Mouse (Mus musculus) inflammation-experienced regulatory T-cells, adult 6 months (primary cell): ENCODE data around the gene Ush1c. TPM values are rescaled to one million over a fixed set of nuclear protein-coding genes. Genes with fewer than 3 reads are reported as not detected.
"Not testable (repeated sequence)": the region's sequence is repeated elsewhere in the genome, so short reads cannot be mapped to it uniquely, and the experiment has no call there.

Experiments
- ATAC-seq: one replicate; pipeline ENCODE4 v1.8.0; 2017
- polyA plus RNA-seq, 3 experiments: library from polyadenylated mRNA; unstranded; fragments of 100-300 nt; shearing (Covaris generic); gene quantifications; one replicate each; pipeline ENCODE4 v1.2.1; 2017

Gene Ush1c
- polyA plus RNA-seq, 3 experiments from 2014 or later, result not detected

GRCm38 (mm10) chr7:46204046-46204471, 34.2 kb downstream of the Ush1c start:
- no peak for ATAC-seq

GRCm38 (mm10) chr7:46201649-46202048, 36.7 kb downstream of the Ush1c start:
- ATAC-seq, result no peak

DNA sequence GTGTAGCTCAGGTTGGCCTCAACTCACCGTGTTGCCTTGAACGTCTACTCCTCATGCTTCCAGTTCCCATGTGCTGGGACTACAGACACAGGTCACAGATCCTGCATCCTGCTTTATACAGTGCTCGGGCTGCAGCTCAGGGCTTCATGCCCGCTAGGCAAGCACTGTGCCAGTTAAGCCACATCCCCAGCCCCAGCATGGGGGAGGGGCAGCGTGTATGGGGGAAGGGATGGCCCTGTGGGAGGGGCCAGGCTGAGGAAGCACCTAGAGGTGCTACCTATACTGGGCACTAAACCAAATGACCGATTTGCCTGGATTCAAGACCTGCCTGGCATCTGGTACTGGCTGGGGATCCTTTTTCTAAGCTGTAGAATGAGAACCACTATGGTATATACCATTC, 38.3 kb downstream of the Ush1c start:
- no peak for ATAC-seq

- no peak for ATAC-seq
Measured at GRCm38 (mm10) chr7:46195356-46195755, 42.9 kb downstream of the Ush1c start.

- no peak for ATAC-seq
Measured at GRCm38 (mm10) chr7:46184232-46184631, 54.1 kb downstream of the Ush1c start.

GRCm38 (mm10) chr7:46181590-46181989, 56.7 kb downstream of the Ush1c start:
- no peak for ATAC-seq

DNA sequence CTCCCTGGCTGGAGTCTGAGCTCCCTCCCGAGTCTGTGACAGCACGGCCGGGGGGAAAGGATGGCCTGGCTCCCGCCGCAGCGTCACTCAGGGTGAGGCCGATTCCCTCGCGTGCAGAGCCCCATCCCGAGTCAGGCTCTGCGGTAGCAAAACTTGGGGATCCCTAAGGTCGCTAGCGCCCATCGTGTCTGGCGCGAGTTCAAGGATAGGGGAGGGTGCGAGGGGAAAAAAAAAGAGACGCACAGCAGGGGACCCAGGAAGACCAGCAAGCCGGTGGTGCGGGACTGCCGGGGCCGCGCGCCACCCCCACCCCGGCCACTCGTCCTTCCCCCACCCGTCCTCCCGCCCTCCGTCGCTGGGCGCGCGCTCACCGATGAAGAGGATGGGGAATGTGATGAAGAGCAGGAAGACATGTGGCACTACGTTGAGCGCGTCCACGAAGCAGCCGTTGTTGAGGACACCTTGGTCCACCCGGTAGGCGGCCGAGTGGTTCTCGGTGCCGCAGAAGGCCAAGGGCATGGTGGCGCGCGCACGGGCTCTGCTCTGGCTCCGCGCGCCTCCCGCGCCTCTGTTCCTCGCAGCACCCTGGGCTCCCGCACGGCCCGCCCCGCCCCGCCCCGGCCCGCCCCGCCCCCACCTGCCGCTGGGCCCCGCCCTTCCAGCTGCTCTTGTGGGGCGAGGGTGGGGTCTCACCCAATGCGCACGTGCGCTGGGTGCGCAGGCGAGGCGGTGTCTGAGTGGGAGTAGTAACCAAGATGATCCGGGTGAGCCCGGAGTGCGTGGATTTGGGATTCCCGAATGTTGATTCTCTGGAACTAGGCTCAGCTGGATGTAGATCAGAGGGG, 58.6 kb downstream of the Ush1c start, which contains the start of gene Abcc8:
Gene Abcc8, minus strand, starts transcription at position 603 of the 845 bp plus-strand sequence.
- ATAC-seq, result no peak

DNA sequence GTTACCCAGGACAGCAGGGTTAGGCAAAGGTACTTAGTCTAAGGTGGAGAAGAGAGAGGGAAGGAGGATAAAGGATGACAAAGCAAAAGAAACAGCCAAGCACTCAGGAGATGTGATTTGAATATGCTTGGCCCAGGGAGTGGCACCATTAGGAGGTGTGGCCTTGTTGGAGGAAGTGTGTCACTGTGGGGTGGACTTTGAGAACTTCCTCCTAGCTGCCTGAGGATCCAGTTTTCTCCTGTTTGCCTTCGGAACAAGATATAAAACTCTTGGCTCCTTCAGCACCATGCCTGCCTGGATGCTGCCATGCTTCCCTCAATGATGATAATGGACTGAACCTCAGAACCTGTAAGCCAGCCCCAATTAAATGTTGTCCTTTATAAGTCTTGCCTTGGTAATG, 69.3 kb downstream of the Ush1c start:
- ATAC-seq, result not testable (repeated sequence)

- no peak for ATAC-seq
Measured at GRCm38 (mm10) chr7:46168402-46168801, 69.9 kb downstream of the Ush1c start.

GRCm38 (mm10) chr7:46167901-46168300, 70.4 kb downstream of the Ush1c start:
- no peak for ATAC-seq

DNA sequence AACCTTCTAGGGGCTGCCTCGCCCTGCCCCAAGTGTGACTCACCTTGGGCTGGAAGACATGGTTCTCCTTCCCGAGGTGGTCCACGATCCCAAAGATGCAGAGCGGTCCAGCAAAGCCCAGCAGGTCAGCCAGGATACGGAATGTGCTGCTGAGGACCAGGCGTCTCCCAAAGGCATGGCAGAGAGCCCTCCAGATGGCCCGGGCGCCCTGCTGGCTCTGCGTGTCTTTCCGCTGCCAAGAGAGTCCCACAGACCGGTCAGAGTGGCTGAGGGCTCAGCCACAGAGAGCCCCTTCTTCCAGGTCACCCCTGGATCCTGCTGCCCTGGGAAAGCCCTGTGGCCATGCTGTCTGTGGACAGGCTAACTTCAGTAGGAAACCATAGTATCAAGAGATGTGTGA, 72.4 kb downstream of the Ush1c start:
- no peak for ATAC-seq

GRCm38 (mm10) chr7:46162731-46163130, 75.6 kb downstream of the Ush1c start:
- no peak for ATAC-seq

DNA sequence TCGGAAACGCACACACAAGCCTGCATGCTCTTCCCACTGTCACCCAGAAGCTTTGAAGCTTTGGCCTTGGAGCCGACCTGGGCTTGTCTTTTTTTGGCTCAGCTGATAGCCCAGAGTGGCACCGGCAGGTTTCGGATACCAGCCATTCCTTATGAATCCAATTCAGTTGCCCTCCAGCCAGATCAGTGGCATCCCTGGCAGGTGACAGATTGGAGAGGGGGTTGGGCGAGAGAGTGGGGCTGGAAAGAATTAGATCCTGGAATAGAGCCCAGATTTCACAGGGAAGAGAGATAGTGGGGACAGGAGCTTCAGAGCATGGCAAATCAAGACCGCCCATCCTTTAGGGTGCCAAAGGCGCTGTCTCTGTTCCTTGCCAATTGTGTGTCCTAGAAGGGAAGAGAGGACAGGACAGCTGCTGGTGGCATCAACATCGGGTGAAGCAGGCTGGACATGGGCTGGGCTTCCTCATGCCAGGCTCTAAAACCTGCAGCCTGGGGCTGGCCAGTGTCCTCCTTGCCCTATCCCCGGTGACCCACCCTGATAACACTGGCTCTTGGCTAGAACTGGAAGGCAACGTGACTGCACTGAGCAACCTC, 76.1 kb downstream of the Ush1c start:
- ATAC-seq, result no peak

GRCm38 (mm10) chr7:46161615-46162014, 76.7 kb downstream of the Ush1c start:
- ATAC-seq, result no peak

DNA sequence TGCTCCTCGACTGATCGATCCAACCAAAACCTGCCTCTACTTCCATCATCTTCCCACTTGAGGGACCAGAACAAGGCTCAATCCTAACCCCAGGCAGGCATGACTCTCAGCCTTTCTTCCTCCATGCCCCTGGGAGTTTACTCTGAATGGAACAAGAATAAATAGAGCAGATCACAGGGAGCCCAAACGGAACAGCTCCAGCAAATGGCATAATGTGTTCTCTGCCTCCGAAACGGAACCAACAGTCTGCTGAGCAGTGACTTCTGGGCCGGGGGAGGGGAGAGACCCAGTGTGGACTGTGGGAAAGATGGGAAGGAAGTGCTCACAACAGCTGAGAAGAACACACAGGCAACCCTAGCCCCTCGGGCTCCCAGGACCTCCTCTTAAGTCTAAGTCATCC, 80.6 kb downstream of the Ush1c start:
- ATAC-seq, result no peak

GRCm38 (mm10) chr7:46154498-46155488, 83.5 kb downstream of the Ush1c start:
- ATAC-seq, result no peak

DNA sequence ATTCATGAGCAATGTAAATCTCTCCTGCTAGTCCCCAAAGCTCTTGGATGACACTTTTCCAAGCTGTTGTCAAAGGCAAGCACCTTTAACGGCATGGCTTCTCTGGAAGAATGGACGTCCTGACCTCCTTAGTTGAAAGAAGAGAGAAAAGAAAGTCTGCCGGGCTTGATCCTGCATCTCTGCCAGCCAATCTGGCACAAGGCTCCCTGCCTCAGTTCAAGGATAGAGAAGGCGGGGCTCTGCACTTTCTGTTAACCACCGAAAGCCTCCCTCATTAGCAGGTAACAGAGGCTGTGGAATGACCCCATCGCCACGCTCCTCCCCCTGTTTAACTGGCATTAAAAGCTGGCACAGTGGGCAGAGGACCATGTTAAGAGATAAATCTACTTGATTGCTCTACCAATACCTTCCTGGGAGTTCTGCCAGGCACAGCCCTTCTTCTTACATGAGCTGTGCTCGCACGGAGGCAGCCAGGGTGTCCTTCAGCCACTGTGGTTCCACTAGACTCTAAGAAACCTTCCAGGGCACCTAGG, 85.4 kb downstream of the Ush1c start:
- ATAC-seq, result no peak

DNA sequence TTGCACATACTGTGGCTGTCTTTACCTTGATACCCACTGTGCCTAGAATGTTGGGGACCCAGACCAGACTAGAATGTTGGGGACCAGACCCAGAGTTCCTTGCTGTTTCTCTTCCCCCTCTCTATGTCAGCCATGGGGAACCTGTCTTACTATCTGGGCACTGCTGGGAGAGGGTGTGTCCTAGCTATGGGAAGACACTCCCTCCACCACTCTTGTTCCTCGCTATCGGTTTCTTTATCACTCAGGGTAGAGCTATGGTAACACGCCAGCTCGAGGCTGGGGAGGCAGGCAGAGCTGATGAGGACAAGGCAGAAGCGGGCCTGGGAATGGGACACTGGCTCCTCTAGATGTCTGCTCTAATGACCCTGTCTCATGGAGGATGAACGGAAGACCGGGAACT, 90.9 kb downstream of the Ush1c start:
- ATAC-seq, result no peak

GRCm38 (mm10) chr7:46146675-46147308, 91.5 kb downstream of the Ush1c start:
- no peak for ATAC-seq
